Mouse (Mus musculus) neural tube, embryonic 11.5 days (tissue): ENCODE measurements around the gene Pdss2. TPM values are rescaled to one million over a fixed set of nuclear protein-coding genes. Genes with fewer than 3 reads are reported as not detected.

Experiments
- ATAC-seq: fragments of 200-750 bp; cut with Nextera tagmentation; 2 replicates; pipeline ENCODE4 v1.8.0; 2017; ENCODE audit warnings: moderate number of reproducible peaks, mild to moderate bottlenecking, moderate TSS enrichment, moderate library complexity; ENCODE audit not compliant: insufficient read depth, low FRiP score, low TSS enrichment
- DNase-seq: peaks from one replicate; pipeline ENCODE4 v3.0.0-alpha.2; 2015; ENCODE audit warnings: low spot score
- H3K27ac ChIP-seq: fragments of 300-500 bp; sonication (generic); 2 replicates; pipeline ENCODE4 v1.5.1; 2014; ENCODE audit warnings: low read depth, mild to moderate bottlenecking, low read length
- H3K27me3 ChIP-seq: fragments of 300-500 bp; sonication (generic); 2 replicates; pipeline ENCODE4 v1.6.1; 2014; ENCODE audit warnings: mild to moderate bottlenecking, low read length, mixed read lengths; ENCODE audit not compliant: control insufficient read depth, insufficient read depth
- H3K36me3 ChIP-seq: fragments of 300-500 bp; sonication (generic); 2 replicates; pipeline ENCODE4 v1.6.1; 2014; ENCODE audit warnings: mild to moderate bottlenecking, low read length, moderate library complexity, mixed read lengths; ENCODE audit not compliant: control insufficient read depth, insufficient read depth
- H3K4me1 ChIP-seq: fragments of 300-500 bp; sonication (generic); 2 replicates; pipeline ENCODE4 v1.6.1; 2014; ENCODE audit warnings: low read length, mixed read lengths; ENCODE audit not compliant: control insufficient read depth, insufficient read depth
- H3K4me2 ChIP-seq: fragments of 300-500 bp; sonication (generic); 2 replicates; pipeline ENCODE4 v1.6.1; 2014; ENCODE audit warnings: low read depth, mild to moderate bottlenecking, moderate library complexity
- H3K4me3 ChIP-seq: fragments of 300-500 bp; sonication (generic); 2 replicates; pipeline ENCODE4 v1.5.1; 2014; ENCODE audit warnings: low read depth, low read length
- H3K9ac ChIP-seq: fragments of 300-500 bp; sonication (generic); 2 replicates; pipeline ENCODE4 v1.6.1; 2014; ENCODE audit warnings: mild to moderate bottlenecking, low read length
- H3K9me3 ChIP-seq: fragments of 300-500 bp; sonication (generic); 2 replicates; pipeline ENCODE4 v1.6.1; 2016; ENCODE audit warnings: low read length; ENCODE audit not compliant: control insufficient read depth
- WGBS: fragments of 180-500 bp; shearing (Covaris S2); extraction: QIAGEN DNeasy Blood & Tissue Kit; methylation state at CpG from one replicate; pipeline ENCODE4 v1.1.7; 2014; 5-methylcytosine and 5-hydroxymethylcytosine counted together
- polyA plus RNA-seq: library from polyadenylated mRNA; unstranded; fragments of >200 nt; fragmentation: Nextera tagmentation; extraction: Ambion mirVana; gene quantifications from 2 replicates; pipeline ENCODE4 v1.2.1, GENCODE M21; 2014

Pdss2 gene
- polyA plus RNA-seq, 1 experiment from 2014 or later = 12.9 TPM

DNA sequence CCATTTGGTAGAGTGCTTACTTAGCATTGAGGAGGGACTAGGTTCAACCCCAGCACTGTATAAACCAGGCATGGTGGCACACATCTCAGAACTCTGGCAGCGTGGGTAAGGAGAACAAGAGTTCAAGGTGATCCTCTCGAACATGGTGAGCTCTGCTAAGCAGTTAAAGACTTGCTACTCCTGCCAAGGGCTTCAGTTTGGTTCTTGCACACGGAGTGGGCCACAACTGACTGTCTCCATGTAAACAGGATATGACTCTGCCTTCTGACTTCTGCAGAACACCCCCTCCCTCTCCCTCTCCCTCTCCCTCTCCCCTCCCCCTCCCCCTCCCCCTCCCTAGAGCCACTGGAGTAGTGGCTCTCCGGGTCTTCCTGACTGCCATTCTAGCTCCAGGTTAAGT, 109.4 kb downstream of the Pdss2 start:
- WGBS = 75% methylated on average over 3 of the region's 4 CpGs
- H3K27ac ChIP-seq = peak overlapping the region; percentile 11; the same call in 1 of the 2 replicates

GRCm38 (mm10) chr10:43331931-43332701, 110.8 kb downstream of the Pdss2 start:
- H3K27ac ChIP-seq = peak overlapping the region; percentile 76
- peak; percentile 77 for DNase-seq
- ATAC-seq = peak; percentile 85
- no peaks in the 10 kb centered on the region for H3K36me3 ChIP-seq
- H3K4me1 ChIP-seq = peaks cover 16% of the 10 kb centered on the region; the same call in 1 of the 2 replicates
- no peak overlapping the region for H3K4me3 ChIP-seq
- no peaks in the 10 kb centered on the region for H3K27me3 ChIP-seq
- no peaks in the 10 kb centered on the region for H3K9me3 ChIP-seq
- peak overlapping the region; percentile 0; the same call in 1 of the 2 replicates for H3K4me2 ChIP-seq
- no peak overlapping the region for H3K9ac ChIP-seq
- WGBS = 24% methylated on average over 15 of the region's 15 CpGs

More for the DNA sequence above, 109.4 kb downstream of the Pdss2 start:
- H3K36me3 ChIP-seq = no peaks in the 10 kb centered on the region
- no peak overlapping the region for H3K9ac ChIP-seq
- peaks cover 16% of the 10 kb centered on the region; the same call in 1 of the 2 replicates for H3K4me1 ChIP-seq
- ATAC-seq = no peak
- peak; percentile 6 for DNase-seq
- no peak overlapping the region for H3K4me2 ChIP-seq
- H3K9me3 ChIP-seq = no peaks in the 10 kb centered on the region
- no peaks in the 10 kb centered on the region for H3K27me3 ChIP-seq
- H3K4me3 ChIP-seq = no peak overlapping the region

DNA sequence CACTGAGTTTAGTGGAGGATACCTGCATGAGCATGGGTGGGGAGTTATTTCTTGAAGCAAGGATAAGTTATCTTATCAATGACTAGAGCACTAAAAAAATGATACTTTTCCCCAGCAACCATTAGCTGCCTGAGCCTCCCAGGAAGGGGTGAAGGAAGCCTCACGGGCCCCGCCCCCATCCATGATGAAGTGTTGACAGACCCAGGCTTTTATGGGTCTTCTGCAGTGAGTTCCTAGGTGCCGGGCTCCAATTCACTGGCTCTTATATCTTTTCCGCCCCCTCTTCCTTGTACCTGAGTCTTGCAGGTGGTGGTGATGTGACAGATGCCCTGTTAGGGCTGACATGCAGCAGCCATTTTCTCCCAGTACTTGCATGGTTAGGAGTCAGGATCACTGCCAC, 114.6 kb downstream of the Pdss2 start:
- Histone ChIP-seq H3K4me3 (no peak overlapping the region), H3K9me3 (no peaks in the 10 kb centered on the region), H3K27ac (no peak overlapping the region), H3K36me3 (no peaks in the 10 kb centered on the region), H3K4me1 (peaks cover 16% of the 10 kb centered on the region; the same call in 1 of the 2 replicates), H3K9ac (no peak overlapping the region), H3K27me3 (no peaks in the 10 kb centered on the region), H3K4me2 (no peak overlapping the region)
- 67% methylated on average over 4 of the region's 4 CpGs for WGBS
- no peak for ATAC-seq
- DNase-seq = no peak

DNA sequence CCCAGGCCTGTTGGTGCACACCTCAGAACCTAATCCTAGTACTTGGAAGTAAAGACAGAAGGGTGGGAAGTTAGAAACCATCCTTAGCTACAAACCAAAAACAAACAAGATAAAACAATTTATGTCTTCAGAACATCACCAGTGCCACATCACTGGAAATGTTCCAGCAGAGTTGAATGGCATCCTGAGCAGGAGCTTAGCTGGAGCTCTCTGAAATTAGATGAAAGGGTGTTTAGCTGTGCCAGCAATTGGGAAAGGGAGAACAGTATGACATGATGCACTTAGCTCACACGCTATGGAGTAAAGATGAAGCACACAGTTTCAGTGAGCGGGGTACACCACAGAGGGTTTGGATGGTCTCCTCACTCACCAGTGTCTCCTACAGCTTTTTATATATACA, 115.8 kb downstream of the Pdss2 start:
- Histone ChIP-seq H3K27me3 (no peaks in the 10 kb centered on the region), H3K9ac (no peak overlapping the region), H3K4me3 (no peak overlapping the region), H3K27ac (no peak overlapping the region), H3K4me2 (no peak overlapping the region), H3K36me3 (no peaks in the 10 kb centered on the region), H3K9me3 (no peaks in the 10 kb centered on the region), H3K4me1 (peaks cover 6% of the 10 kb centered on the region; the same call in 1 of the 2 replicates)
- 97% methylated on average over 2 of the region's 2 CpGs for WGBS
- DNase-seq (no peak), ATAC-seq (no peak)

DNA sequence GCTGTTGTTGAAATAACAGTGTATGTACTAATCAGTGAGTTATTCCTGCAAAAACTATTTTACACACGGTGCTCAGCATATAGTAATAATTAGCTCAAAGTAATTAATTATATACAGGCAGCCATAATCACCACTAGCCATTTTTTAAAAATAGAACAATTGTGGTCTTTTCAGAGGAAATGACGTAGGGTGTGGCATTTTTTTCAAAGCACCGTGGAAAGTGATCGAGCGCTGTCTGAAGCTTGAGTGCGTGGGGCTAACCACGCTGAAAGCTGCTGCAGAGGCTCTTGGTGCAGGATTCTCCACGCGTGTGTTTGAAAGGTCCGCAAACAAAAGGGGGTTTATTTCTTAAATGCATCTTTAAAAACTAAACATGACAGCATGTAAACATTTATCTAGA, 118.5 kb downstream of the Pdss2 start:
- ATAC-seq (no peak), DNase-seq (no peak)
- Histone ChIP-seq H3K36me3 (no peaks in the 10 kb centered on the region), H3K9ac (no peak overlapping the region), H3K27ac (no peak overlapping the region), H3K4me2 (no peak overlapping the region), H3K4me1 (no peaks in the 10 kb centered on the region), H3K27me3 (no peaks in the 10 kb centered on the region), H3K9me3 (no peaks in the 10 kb centered on the region), H3K4me3 (no peak overlapping the region)
- WGBS = 86% methylated on average over 10 of the region's 10 CpGs

DNA sequence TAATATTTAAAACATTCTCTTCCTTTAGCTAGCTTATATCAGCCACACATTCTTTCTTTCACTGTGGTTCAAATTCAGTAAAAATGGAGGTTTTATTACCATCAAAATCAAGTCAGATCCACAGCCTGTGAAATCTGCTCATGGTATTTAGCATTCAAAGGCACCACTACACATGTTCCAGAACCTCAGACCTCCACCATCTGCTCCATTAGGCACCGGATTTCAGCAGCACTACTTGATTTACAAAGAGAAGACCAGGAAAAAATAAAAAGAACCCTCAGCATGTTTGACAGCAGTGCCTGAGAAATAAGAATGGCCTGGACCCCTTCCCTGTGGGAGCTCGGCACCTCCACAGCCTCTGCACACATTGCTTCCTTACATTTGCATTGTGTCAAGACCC, 128.4 kb downstream of the Pdss2 start:
- Histone ChIP-seq H3K4me2 (no peak overlapping the region), H3K4me1 (no peaks in the 10 kb centered on the region), H3K9ac (no peak overlapping the region), H3K36me3 (no peaks in the 10 kb centered on the region), H3K27ac (no peak overlapping the region), H3K27me3 (no peaks in the 10 kb centered on the region), H3K4me3 (no peak overlapping the region), H3K9me3 (no peaks in the 10 kb centered on the region)
- 63% methylated on average over 2 of the region's 2 CpGs for WGBS
- ATAC-seq = no peak
- no peak for DNase-seq

DNA sequence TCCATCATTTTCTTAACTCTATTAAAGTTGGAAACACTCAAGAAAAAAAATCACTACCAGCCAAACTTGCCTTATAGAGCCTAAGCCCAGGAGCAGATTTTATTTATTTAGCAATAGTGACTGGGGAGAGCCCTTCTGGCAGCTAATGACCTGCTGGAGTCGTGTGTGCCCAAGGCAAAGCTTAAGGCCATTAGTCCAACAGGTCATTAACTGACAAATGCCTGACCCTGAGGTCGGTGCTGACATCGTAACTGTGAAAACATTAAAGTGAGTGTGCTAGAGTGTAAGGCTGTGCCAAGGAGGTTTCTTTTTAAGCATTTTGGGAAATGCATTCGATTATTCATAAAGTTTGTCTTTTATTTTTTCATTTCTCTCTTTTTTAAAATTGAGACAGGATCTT, 136.6 kb downstream of the Pdss2 start:
- 43% methylated on average over 4 of the region's 4 CpGs for WGBS
- no peaks in the 10 kb centered on the region for H3K9me3 ChIP-seq
- H3K36me3 ChIP-seq = no peaks in the 10 kb centered on the region
- H3K27me3 ChIP-seq = no peaks in the 10 kb centered on the region
- no peaks in the 10 kb centered on the region for H3K4me1 ChIP-seq
- H3K4me3 ChIP-seq = no peak overlapping the region
- no peak overlapping the region for H3K9ac ChIP-seq
- ATAC-seq (no peak), DNase-seq (no peak)
- no peak overlapping the region for H3K4me2 ChIP-seq
- H3K27ac ChIP-seq = no peak overlapping the region

DNA sequence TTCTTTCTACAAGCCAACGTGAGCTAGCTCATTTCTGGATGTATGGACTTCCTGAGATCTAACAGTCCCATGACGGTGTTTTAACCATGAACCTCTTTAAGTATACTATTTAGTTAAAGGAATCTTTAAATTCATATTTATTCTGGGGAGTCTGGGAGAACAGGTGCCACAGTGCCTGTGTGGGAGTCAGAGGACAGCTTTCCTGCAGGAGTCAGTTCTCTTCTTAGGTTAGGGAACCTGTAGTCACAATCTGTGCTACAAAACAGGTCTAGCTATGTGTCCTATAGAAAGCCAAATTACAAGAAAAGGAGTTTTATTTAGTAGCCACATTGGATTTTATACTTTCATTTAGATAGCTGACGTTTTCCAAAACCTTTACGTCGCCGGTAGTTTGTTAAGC, 141.7 kb downstream of the Pdss2 start:
- H3K4me2 ChIP-seq = no peak overlapping the region
- H3K4me3 ChIP-seq = no peak overlapping the region
- H3K4me1 ChIP-seq = no peaks in the 10 kb centered on the region
- H3K27ac ChIP-seq = no peak overlapping the region
- ATAC-seq = no peak
- DNase-seq = no peak
- no peaks in the 10 kb centered on the region for H3K9me3 ChIP-seq
- WGBS = 93% methylated on average over 6 of the region's 6 CpGs
- H3K36me3 ChIP-seq = no peaks in the 10 kb centered on the region; the same call in 1 of the 2 replicates
- H3K9ac ChIP-seq = no peak overlapping the region
- H3K27me3 ChIP-seq = no peaks in the 10 kb centered on the region

DNA sequence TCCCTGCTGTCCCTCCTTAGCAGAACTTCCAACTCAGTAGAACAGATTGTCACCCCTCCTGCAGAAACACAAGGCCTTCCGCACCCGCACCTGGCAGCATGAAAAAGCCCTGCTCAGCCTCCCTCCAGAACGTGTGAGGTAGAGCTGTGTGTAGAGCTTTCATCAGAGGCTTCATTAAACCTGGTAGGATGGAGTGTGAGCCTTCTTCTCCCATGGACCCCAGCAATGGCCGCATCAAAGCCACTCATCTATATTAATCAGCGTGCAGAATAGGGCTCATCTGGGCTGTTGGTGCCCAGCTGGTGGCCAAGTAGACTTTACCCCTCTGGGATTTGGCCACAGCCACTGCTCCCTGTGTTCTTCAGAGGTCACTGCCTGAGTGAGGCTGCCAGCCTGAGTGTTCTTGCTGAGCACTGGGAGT, 142.2 kb downstream of the Pdss2 start:
- ATAC-seq (no peak), DNase-seq (no peak)
- WGBS = 82% methylated on average over 5 of the region's 5 CpGs

More for the DNA sequence above, 142.2 kb downstream of the Pdss2 start:
- H3K9ac ChIP-seq = no peak overlapping the region
- H3K4me1 ChIP-seq = no peaks in the 10 kb centered on the region
- no peaks in the 10 kb centered on the region; the same call in 1 of the 2 replicates for H3K36me3 ChIP-seq
- no peaks in the 10 kb centered on the region for H3K27me3 ChIP-seq
- no peak overlapping the region for H3K4me3 ChIP-seq
- no peak overlapping the region for H3K27ac ChIP-seq
- no peak overlapping the region for H3K4me2 ChIP-seq
- H3K9me3 ChIP-seq = no peaks in the 10 kb centered on the region
